Mouse (Mus musculus): ENCODE measurements at regions not wholly inside any gene's neighbourhood (a gene's known extent, or its start where the extent isn't known, plus 50 kb on each side); places are given as distances from the start of the nearest gene placed in this dataset.
A peak's percentile ranks its signal among the peaks of the same experiment; 100 is the strongest.

DNA sequence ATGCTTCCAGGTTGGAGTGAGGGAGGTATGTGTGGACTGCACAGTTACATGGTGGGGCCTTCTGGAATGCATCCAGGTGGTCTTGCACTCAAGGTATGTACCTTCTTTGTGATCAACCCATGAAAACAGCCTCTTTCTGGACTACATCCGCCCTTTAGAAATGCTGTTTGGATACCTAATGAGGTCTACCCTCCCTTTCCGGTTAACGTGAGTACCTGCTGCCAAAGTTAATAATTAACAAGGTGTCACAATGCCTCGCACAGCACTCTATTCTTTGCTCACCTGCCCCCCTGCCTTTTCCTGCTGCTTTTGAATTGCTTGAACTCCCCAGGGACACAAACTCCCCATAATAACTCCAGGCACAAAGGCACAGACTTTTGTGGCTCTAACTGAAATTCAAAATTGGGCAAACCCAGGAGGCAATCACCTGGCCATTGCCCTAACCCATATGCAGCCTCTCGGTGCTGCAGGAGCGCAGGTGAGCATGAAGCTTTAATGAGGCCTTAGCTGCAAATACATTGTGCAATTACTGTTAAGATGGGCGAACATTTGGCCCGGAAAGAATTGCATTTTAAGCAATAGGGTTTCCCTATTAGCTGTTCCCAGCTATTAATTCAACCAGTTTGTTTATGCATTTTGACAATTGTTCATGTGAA is 500.9 kb upstream of the Nox3 start:
- no peak for DNase-seq (ENCODE audit: low spot score in 2 of 2)

DNA sequence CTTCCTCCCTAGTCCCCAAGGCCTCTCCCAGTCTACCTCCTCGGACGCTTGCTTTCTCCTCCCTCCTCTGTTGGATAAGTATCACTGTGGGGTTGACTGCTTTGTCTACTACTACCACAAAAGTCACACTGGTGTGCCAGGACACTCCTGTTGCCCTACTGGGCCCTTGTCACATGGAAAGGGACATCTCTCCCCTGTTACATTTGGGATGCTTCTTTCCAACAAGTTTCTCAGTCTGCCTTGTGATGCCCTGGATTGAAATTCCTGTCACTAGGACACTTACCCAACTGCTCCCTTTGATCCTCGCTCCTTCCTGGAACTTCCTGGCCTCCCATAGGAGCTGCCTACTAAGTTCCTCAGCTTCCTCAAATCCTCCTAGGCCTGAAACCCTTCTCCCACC is 501.9 kb upstream of the Nox3 start:
- no peak for DNase-seq (ENCODE audit: low spot score in 2 of 2)

DNA sequence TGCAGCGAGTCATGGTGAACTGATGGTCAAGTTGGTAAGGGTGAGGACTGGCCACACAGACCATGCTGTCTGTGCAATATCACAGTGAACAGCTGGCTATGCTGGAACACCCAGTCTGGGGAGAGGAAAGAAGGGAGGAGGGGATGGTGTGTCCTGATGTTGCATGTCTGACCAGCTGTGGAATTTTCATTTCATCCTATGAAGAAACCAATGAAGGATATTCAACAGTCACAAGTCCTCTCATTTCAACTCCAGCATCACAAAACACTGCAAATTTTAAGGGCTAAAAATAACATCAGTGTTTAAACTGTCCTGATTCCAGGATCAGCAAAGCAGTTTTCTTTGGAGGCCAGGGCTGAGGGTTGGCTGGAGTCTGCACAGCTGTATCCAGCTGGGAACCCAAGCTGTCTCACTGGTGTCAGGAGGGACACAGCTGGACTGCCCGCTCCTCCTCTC is 503.7 kb upstream of the Nox3 start:
- no peak for DNase-seq (ENCODE audit: low spot score in 2 of 2)

GRCm38 (mm10) chr17:4201300-4201699 is 505.2 kb upstream of the Nox3 start:
- no peak for DNase-seq (ENCODE audit: low spot score in 2 of 2)

GRCm38 (mm10) chr17:4208142-4208925 is 512.3 kb upstream of the Nox3 start:
- no peak for DNase-seq (ENCODE audit: low spot score in 2 of 2)

DNA sequence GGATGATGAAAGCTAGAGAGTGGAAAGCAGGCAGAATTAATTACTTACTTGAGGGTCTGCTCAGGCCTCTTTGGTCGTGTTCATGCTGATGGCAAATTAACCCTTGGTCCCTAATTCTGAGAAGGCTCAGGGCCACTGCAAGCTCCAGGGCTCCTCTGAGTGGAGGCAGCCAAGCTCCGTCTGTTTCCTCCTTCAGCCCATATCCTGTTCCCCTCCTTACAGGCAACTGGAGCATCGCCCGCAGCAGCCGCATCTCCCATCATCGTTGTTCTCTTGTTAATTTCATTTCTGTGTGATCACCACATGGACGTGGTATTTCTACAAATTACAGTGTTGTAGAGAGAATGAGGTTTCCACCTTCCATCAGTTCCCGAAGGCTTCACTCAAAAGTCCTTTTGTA is 513.6 kb upstream of the Nox3 start:
- no peak for DNase-seq (ENCODE audit: low spot score in 2 of 2)

GRCm38 (mm10) chr17:4212586-4212985 is 516.5 kb upstream of the Nox3 start:
- peak; percentile 34 to 35 for DNase-seq (ENCODE audit: low spot score in 2 of 2)

DNA sequence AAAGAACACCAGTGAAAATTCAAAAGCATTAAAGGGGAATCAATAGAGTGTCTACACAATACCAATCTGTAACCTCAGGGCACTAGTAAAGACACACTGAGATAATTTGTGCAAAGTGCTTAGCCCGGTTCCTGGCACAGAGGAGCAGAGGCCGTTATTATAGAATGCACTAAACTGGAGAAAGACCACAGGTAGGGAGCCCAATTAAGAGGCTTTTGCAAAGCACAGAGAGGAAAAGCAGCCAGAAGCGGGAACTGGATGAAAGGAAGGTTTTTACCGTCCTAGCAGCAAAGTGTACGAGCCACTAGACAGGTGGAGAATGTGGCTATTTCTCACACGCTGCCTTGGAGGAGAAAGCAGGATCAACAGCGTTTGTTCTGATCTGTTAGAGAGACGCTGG is 518.9 kb upstream of the Nox3 start:
- no peak for DNase-seq (ENCODE audit: low spot score in 2 of 2)

- no peak for DNase-seq (ENCODE audit: low spot score in 2 of 2)
Observed at GRCm38 (mm10) chr17:4216203-4216602, 520.1 kb upstream of the Nox3 start.

DNA sequence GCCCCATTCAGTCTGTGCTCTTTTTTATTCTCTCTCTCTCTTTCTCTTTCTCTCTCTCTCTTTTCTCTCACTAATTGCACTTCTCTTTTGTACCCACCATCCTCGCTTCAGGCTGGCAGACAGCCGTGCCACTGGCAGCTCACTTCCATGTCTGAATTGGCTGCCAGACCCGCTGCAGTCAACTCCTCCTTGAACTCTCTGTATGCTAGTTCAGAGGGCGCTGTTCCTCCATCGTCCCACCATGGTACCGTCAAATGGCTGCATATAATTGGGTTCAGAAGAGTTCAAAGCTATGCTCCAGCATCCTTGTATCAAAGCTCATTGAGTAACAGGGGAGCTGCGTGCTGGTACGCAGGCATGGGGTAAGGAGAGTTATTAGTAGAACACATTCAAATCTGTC is 520.7 kb upstream of the Nox3 start:
- DNase-seq (ENCODE audit: low spot score in 2 of 2), result no peak

DNA sequence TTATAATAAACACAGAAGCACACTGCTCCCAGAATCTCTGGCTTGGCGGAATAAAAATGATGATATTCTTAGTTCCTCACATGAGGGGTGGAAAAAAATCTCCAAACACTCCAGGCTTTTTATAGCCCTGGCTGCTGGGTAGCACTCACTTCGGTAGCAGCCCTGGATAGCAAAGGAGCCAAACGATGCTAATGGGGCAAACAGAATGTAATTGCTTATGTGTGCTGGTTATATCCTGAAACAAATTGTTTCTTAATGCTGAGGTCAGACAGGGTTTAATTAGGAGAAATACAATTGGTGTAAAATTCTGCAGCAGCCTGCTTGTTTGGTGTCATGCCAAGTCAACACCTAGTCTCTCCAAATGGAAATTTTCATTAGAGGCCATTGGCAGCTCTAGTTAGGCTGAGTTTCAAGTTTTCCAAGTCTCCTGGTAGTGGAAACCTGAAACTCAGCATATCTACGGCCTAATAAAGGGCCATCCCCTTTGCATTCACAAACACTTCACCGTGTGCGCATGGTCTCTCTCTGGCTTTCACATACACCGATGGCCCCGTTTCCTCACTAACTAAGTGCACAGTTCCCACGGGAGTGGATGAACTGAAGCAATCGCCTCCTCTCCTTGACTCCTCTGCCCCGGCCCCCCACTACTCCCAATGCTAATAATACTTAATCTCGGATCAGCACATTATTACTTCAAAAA is 524.8 kb upstream of the Nox3 start:
- no peak for DNase-seq (ENCODE audit: low spot score in 2 of 2)

- no peak for DNase-seq (ENCODE audit: low spot score in 2 of 2)
Observed at GRCm38 (mm10) chr17:4227889-4228288, 531.8 kb upstream of the Nox3 start.

DNA sequence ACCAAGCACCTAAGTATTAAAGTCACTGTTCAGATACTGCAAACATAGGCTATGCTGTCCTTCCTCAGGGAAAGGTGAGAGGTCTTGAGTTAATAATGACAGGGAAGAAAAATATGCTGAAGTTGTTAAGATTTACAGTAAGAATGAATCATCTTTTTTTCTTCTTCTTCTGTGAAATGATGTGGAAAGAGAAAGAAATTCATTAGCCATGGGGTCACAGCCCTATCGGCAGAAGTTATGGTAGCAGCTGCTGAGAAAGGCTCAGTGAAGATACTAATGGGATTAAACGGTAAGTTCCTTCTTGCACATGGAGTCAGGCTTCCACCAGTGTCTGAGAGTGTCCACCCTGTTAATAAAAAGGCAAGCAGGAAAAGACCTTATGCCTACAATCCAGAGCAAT is 533.9 kb upstream of the Nox3 start:
- no peak for DNase-seq (ENCODE audit: low spot score in 2 of 2)

DNA sequence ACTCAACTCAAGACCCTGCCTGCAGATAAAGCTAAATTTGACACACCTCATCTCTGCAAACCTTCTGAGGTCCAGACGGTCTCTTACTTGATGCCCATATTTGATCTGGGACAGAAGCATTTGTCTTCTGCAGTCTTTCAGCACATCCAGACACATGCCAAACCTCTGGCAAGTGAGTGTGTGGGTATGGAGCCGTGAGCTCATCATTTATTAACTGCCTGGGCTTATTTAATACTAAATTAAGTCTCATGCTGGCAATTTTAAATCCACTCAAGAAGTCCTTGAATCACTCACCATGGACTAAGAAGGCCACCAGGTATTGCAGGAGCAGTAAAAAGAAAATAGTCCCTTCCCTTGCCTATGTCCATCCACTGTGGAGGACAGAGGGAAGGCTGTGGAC is 554.4 kb upstream of the Nox3 start:
- no peak for DNase-seq (ENCODE audit: low spot score in 2 of 2)

DNA sequence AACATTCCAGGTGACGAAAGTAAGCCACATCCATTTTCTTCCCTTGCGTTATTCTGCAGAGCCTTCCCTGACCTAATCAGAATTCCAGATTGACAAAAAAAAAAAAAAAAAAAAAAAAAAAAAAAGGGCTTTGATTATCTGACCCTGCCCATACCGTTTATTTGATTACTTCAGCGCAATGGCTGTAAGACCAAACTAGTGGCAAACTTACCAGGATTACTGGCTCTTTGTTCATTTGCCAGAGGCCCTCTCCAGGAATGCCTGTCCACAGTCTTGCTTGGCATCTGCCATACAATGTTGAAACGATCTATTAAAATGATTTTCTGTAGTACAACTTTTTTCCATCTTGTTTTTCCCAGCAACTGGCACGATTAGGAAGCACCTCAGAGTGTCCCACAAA is 569.4 kb upstream of the Nox3 start:
- DNase-seq (ENCODE audit: low spot score in 2 of 2), result no peak

DNA sequence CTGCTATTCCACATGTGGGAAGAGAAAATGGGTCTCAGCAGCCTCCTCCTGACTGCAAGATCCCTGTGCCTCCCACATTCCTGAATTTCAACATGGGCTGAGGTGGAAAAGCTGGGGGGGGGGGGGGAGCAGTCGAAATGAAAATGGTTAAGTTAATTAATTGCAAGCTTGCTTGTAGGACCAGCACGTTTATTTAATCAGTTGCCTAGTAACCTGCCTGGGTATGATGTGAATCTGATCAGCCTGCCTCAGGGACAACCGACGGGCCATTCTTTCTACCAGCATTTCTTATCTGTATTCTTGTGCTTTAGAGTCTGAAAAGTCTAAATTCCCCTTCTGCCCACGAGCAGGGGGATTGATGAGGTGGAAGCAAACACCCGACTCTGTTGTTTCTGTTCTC is 569.9 kb upstream of the Nox3 start:
- no peak for DNase-seq (ENCODE audit: low spot score in 2 of 2)

DNA sequence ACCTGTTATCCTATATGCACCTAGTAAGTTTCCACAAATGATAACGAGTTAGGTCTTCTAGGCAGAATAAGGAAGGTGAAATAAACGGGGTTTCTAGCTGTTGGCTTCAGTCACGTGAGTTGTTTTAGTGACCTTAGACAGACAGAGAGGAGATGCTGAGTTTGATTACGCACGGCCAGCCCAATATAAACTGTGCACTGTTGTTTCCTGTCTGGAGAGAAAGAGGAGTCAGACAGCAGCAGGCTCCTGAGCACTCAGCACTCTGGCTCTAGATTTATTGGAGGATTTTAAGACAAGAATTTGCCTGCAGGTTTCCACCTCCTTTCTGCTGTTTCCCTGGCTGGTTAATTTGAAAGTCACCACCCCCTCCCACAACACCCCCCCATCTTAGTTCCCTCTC is 570.4 kb upstream of the Nox3 start:
- no peak for DNase-seq (ENCODE audit: low spot score in 2 of 2)

DNA sequence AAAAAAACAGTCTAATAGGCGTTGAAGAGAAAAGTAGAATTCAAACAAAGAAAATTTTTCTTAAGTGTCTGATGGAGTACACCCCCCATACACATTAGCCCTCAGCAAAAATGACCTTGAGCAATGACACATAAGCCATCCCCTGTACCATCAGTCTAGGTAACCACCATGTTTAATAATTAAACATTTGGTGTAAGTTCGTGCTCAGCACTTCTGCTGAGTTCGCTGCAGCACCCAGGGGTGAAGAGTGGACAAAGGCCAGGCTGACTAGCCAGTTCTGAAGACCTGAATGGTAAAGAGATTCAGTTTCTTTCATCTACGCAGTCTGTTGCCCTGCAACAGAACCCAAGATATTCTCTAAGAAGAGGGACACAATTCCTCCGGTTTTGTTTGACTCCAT is 572.3 kb upstream of the Nox3 start:
- DNase-seq (ENCODE audit: low spot score in 2 of 2), result no peak

DNA sequence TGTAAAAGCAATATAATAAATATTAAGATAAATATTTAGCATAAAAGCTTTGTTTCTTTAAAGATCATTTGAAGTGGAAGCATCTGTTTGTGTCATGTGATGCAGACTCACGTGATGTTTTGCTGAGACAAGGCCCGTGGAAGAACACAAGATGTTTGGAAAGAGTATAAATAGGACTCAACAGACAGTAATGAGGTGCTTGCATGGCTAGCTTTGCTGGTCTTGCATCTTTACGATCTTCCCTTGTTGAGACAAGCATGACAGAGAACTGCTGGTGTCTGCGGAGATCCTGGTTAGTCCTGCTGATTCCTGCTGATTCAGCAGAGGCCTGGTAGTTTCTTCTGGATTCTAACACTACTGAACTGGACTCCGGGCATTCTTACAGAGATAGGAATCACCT is 576.4 kb upstream of the Nox3 start:
- no peak for DNase-seq (ENCODE audit: low spot score in 2 of 2)

DNA sequence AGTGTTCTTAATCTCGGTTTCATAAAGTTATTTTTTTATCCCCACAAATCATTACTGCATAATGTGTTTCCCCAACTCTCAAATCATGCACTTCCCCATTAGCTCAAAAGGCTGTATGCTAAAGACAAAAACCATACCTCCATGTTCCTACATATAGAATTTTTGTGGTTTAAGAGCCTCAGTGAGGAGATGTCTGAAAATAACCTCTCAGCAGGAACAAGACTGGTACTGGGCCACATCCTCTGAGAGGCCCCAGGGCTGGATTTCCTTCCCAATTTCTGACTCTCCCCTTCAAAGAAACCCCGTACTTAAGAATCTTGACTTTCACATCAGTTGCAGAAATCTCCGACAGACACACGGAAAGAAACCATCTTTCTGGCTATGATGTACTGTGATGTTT is 580.7 kb upstream of the Nox3 start:
- no peak for DNase-seq (ENCODE audit: low spot score in 2 of 2)

GRCm38 (mm10) chr17:4278239-4278827 is 582.3 kb upstream of the Nox3 start:
- DNase-seq (ENCODE audit: low spot score in 2 of 2), result peak; percentile 15 to 28

- no peak for DNase-seq (ENCODE audit: low spot score in 2 of 2)
Observed at GRCm38 (mm10) chr17:4281451-4281850, 585.4 kb upstream of the Nox3 start.
